Comparison of ENCODE assay signal across 13 mouse cellular contexts in genomic region chr2:110182248-110182647, GRCm38 (mm10).
DNase-seq lines count a peak whose midpoint lies in the region; ATAC-seq and TF ChIP-seq lines count a peak whose summit lies in the region.
"Had no signal": no experiment of that assay in that cellular context is flagged by ENCODE, and none has a peak within 500 bp of the region (broad histone marks: within the 10 kb centered on the region; RNA-seq: fewer than 3 reads in every experiment).

No protein-coding gene starts in this region.

- TF ChIP-seq CTCF in midbrain, postnatal 0 days (IDR thresholded peaks at IDR 0.05), result no peak
- no peak for TF ChIP-seq CTCF in kidney, adult 2 months (conservative IDR thresholded peaks at IDR 0.05; ENCODE audit: insufficient read depth, insufficient read length, low read depth, low read length)

- whole genome bisulfite sequencing in midbrain, postnatal 0 days, result 40% methylated on average over 6 of the region's 6 CpGs
- WGBS in midbrain, embryonic 16.5 days, result 45% methylated on average over 6 of the region's 6 CpGs
- WGBS in kidney, adult 2 months, result 24% methylated on average over 6 of the region's 6 CpGs

- no peaks in the 10 kb centered on the region for H3K27me3 ChIP-seq in midbrain, postnatal 0 days (ENCODE audit: insufficient read depth, low read length)
- no peaks in the 10 kb centered on the region for H3K27me3 ChIP-seq in midbrain, embryonic 16.5 days (ENCODE audit: control insufficient read depth, insufficient read depth, low read depth, low read length)
- H3K27me3 ChIP-seq in kidney, adult 2 months (replicated peaks; ENCODE audit: control insufficient read depth, insufficient read depth, low read length), result no peaks in the 10 kb centered on the region
- H3K27me3 ChIP-seq: liver, embryonic 12.5 days; neural tube, embryonic 15.5 days had no signal

- no peaks in the 10 kb centered on the region for H3K36me3 ChIP-seq in midbrain, postnatal 0 days (ENCODE audit: insufficient read depth, low read length)
- no peaks in the 10 kb centered on the region for H3K36me3 ChIP-seq in midbrain, embryonic 16.5 days (ENCODE audit: control insufficient read depth, insufficient read depth, low read length)
- no peaks in the 10 kb centered on the region for H3K36me3 ChIP-seq in kidney, adult 2 months (ENCODE audit: control insufficient read depth, insufficient read depth, low read length)
- H3K36me3 ChIP-seq: forebrain, embryonic 10.5 days; liver, embryonic 12.5 days; neural tube, embryonic 15.5 days had no signal

- no peak overlapping the region for H3K9ac ChIP-seq in midbrain, postnatal 0 days (replicated peaks; ENCODE audit: low read length, poor library complexity, severe bottlenecking)
- no peak overlapping the region for H3K9ac ChIP-seq in midbrain, embryonic 16.5 days (ENCODE audit: low read depth, low read length)
- H3K9ac ChIP-seq: liver, embryonic 12.5 days; neural tube, embryonic 15.5 days had no signal

- H3K27ac ChIP-seq in midbrain, postnatal 0 days (ENCODE audit: low read depth, low read length), result no peak overlapping the region
- H3K27ac ChIP-seq in midbrain, embryonic 16.5 days (ENCODE audit: low read length), result no peak overlapping the region
- H3K27ac ChIP-seq in kidney, adult 2 months (ENCODE audit: insufficient read depth, low read depth, low read length), result peak overlapping the region; percentile 94
- H3K27ac ChIP-seq: forebrain, embryonic 10.5 days; liver, embryonic 12.5 days; neural tube, embryonic 15.5 days had no signal

- H3K4me2 ChIP-seq in midbrain, postnatal 0 days (ENCODE audit: low read depth, low read length, poor library complexity, severe bottlenecking), result no peak overlapping the region
- no peak overlapping the region for H3K4me2 ChIP-seq in midbrain, embryonic 16.5 days (ENCODE audit: low read length)
- H3K4me2 ChIP-seq: liver, embryonic 12.5 days; neural tube, embryonic 15.5 days had no signal

- intact Hi-C loops in gastrocnemius, postnatal 14 days (cut with DNase I; ENCODE audit: low total_unique reads), result no loop called here

- no peak for TF ChIP-seq POLR2A in kidney, adult 2 months (IDR thresholded peaks at IDR 0.05; ENCODE audit: low read depth, low read length)

- no peaks in the 10 kb centered on the region for H3K9me3 ChIP-seq in midbrain, postnatal 0 days (ENCODE audit: low read length)
- no peaks in the 10 kb centered on the region for H3K9me3 ChIP-seq in midbrain, embryonic 16.5 days (replicated peaks; ENCODE audit: control insufficient read depth, low read length, poor library complexity, severe bottlenecking)
- H3K9me3 ChIP-seq: forebrain, embryonic 10.5 days; liver, embryonic 12.5 days; neural tube, embryonic 15.5 days had no signal

- DNase-seq in gastrocnemius, postnatal 14 days, result peak; percentile 9
- DNase-seq in gastrocnemius, adult 18-20 months (ENCODE audit: low spot score), result no peak
- DNase-seq in midbrain, postnatal 0 days (ENCODE audit: low spot score), result peak; percentile 72
- DNase-seq in kidney, adult 2 months, result peak; percentile 94
- peak; percentile 56 for DNase-seq in testis, postnatal 10 days (ENCODE audit: low spot score)
- DNase-seq in frontal cortex, postnatal 25 days (ENCODE audit: low spot score in 2 of 2), result no peak
- no peak for DNase-seq in thymus, postnatal 10 days (ENCODE audit: low spot score in 2 of 2)
- DNase-seq: right cerebral cortex, postnatal 4 days; thymus, postnatal 36 days had no signal

- H3K4me3 ChIP-seq in midbrain, postnatal 0 days (ENCODE audit: low read depth, low read length), result no peak overlapping the region
- H3K4me3 ChIP-seq in midbrain, embryonic 16.5 days (ENCODE audit: low read depth, low read length), result no peak overlapping the region
- no peak overlapping the region for H3K4me3 ChIP-seq in kidney, adult 2 months (ENCODE audit: insufficient read depth, low read depth, low read length)
- H3K4me3 ChIP-seq: forebrain, embryonic 10.5 days; liver, embryonic 12.5 days; neural tube, embryonic 15.5 days had no signal

- no peak for ATAC-seq in midbrain, postnatal 0 days (ENCODE audit: low FRiP score)
- ATAC-seq in midbrain, embryonic 16.5 days, result no peak
- ATAC-seq: liver, embryonic 12.5 days had no signal

- no peaks in the 10 kb centered on the region for H3K4me1 ChIP-seq in midbrain, postnatal 0 days (ENCODE audit: insufficient read depth, low read length)
- H3K4me1 ChIP-seq in midbrain, embryonic 16.5 days (ENCODE audit: control insufficient read depth, insufficient read depth, low read length), result no peaks in the 10 kb centered on the region
- H3K4me1 ChIP-seq in kidney, adult 2 months (ENCODE audit: control insufficient read depth, insufficient read depth, low read length), result peaks cover 58% of the 10 kb centered on the region
- H3K4me1 ChIP-seq: liver, embryonic 12.5 days had no signal

Comparison
In these comparisons a context has a peak if more than half of its experiments do, and no peak if none do; other contexts are left out.
1. DNase-seq: peak in gastrocnemius, postnatal 14 days (single experiment), midbrain, postnatal 0 days (single experiment), kidney, adult 2 months (single experiment) and testis, postnatal 10 days (single experiment); none in gastrocnemius, adult 18-20 months (single experiment), frontal cortex, postnatal 25 days (0 of 2) and thymus, postnatal 10 days (0 of 2).